Mouse (Mus musculus): ENCODE results near the gene Btbd2. TPM values are rescaled to one million over a fixed set of nuclear protein-coding genes. Genes with fewer than 3 reads are reported as not detected.

Gene Btbd2
- polyA plus RNA-seq, 1 experiment from 2014 or later, result 71.8 TPM

- Histone ChIP-seq H3K4me2 (ENCODE audit: low read length) (no peak overlapping the region), H3K4me1 (ENCODE audit: control insufficient read depth, insufficient read depth, low read length) (no peaks in the 10 kb centered on the region), H3K27ac (ENCODE audit: low read length) (no peak overlapping the region), H3K9ac (ENCODE audit: low read depth, low read length) (no peak overlapping the region), H3K27me3 (ENCODE audit: control insufficient read depth, insufficient read depth, low read depth, low read length) (no peaks in the 10 kb centered on the region), H3K36me3 (ENCODE audit: control insufficient read depth, insufficient read depth, low read length) (peaks cover 50% of the 10 kb centered on the region), H3K4me3 (ENCODE audit: low read depth, low read length) (no peak overlapping the region), H3K9me3 (replicated peaks; ENCODE audit: control insufficient read depth, low read length, poor library complexity, severe bottlenecking) (no peaks in the 10 kb centered on the region)
- ATAC-seq, result no peak
- WGBS, result 96% methylated on average over 10 of the region's 10 CpGs
Measured at GRCm38 (mm10) chr10:80646936-80647335, 9.9 kb downstream of the Btbd2 start.

- Histone ChIP-seq H3K4me2 (ENCODE audit: low read length) (no peak overlapping the region), H3K27ac (ENCODE audit: low read length) (no peak overlapping the region), H3K9ac (ENCODE audit: low read depth, low read length) (no peak overlapping the region), H3K4me1 (ENCODE audit: control insufficient read depth, insufficient read depth, low read length) (no peaks in the 10 kb centered on the region), H3K9me3 (replicated peaks; ENCODE audit: control insufficient read depth, low read length, poor library complexity, severe bottlenecking) (no peaks in the 10 kb centered on the region), H3K36me3 (ENCODE audit: control insufficient read depth, insufficient read depth, low read length) (peaks cover 50% of the 10 kb centered on the region), H3K27me3 (ENCODE audit: control insufficient read depth, insufficient read depth, low read depth, low read length) (no peaks in the 10 kb centered on the region), H3K4me3 (ENCODE audit: low read depth, low read length) (no peak overlapping the region)
- WGBS, result 92% methylated on average over 6 of the region's 6 CpGs
- ATAC-seq, result no peak
Measured at GRCm38 (mm10) chr10:80635345-80635744, 21.5 kb downstream of the Btbd2 start.

GRCm38 (mm10) chr10:80628925-80629324 lies 27.9 kb downstream of the Btbd2 start:
- Histone ChIP-seq H3K9ac (ENCODE audit: low read depth, low read length) (no peak overlapping the region), H3K4me3 (ENCODE audit: low read depth, low read length) (no peak overlapping the region), H3K27me3 (ENCODE audit: control insufficient read depth, insufficient read depth, low read depth, low read length) (no peaks in the 10 kb centered on the region), H3K4me2 (ENCODE audit: low read length) (no peak overlapping the region), H3K27ac (ENCODE audit: low read length) (no peak overlapping the region), H3K4me1 (ENCODE audit: control insufficient read depth, insufficient read depth, low read length) (peaks cover 13% of the 10 kb centered on the region), H3K36me3 (ENCODE audit: control insufficient read depth, insufficient read depth, low read length) (no peaks in the 10 kb centered on the region), H3K9me3 (replicated peaks; ENCODE audit: control insufficient read depth, low read length, poor library complexity, severe bottlenecking) (no peaks in the 10 kb centered on the region)
- WGBS, result 85% methylated on average over 9 of the region's 9 CpGs
- no peak for ATAC-seq

DNA sequence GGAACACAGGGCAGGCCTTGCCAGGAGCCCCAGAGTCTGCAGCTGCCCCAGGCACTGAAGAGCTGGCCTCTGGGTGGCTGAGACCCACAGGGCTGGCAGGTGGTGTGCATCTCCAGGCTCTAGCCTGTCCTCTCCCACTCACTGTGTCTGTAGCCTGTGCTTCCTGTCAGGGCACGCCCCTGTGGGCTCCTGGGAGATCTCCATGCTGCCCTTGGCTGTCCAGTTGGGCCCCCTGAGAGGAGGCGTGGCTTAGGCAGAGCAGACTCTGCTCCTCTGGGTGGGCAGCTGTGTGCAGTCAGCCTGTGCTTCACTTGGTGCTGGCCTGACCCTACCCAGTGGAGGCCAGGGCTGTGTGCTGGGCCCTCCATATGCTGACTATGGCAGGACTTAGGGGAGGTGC lies 29.2 kb downstream of the Btbd2 start:
- H3K9me3 ChIP-seq (replicated peaks; ENCODE audit: control insufficient read depth, low read length, poor library complexity, severe bottlenecking), result no peaks in the 10 kb centered on the region
- H3K27ac ChIP-seq (ENCODE audit: low read length), result no peak overlapping the region
- H3K9ac ChIP-seq (ENCODE audit: low read depth, low read length), result 0 out of 2 replicates have a peak overlapping the region, but pooled peaks have one; percentile 25
- no peaks in the 10 kb centered on the region for H3K27me3 ChIP-seq (ENCODE audit: control insufficient read depth, insufficient read depth, low read depth, low read length)
- H3K4me2 ChIP-seq (ENCODE audit: low read length), result no peak overlapping the region
- no peak overlapping the region for H3K4me3 ChIP-seq (ENCODE audit: low read depth, low read length)
- no peak for ATAC-seq
- H3K36me3 ChIP-seq (ENCODE audit: control insufficient read depth, insufficient read depth, low read length), result no peaks in the 10 kb centered on the region
- peaks cover 20% of the 10 kb centered on the region for H3K4me1 ChIP-seq (ENCODE audit: control insufficient read depth, insufficient read depth, low read length)
- WGBS, result 63% methylated on average over 2 of the region's 2 CpGs

DNA sequence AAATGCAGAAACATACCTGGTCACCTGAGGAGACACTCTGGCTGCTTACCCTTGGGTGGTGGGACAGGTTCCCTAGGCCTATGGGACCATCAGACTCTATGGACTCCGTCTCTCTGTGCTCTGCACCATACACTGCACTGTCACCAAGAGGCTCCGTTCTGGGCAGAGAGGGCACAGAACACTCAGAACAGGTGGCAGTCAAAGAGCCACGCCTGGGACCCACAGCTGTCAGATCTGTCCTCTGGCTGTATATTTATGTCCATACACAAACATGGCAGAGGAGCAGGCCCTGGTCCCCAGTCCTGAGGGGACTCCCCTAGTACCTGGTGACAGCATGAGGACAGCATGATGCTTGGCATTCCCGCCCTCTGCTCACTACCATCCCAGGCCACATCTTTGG lies 31.1 kb downstream of the Btbd2 start:
- 91% methylated on average over 4 of the region's 4 CpGs for WGBS
- Histone ChIP-seq H3K27ac (ENCODE audit: low read length) (no peak overlapping the region), H3K4me3 (ENCODE audit: low read depth, low read length) (no peak overlapping the region), H3K27me3 (ENCODE audit: control insufficient read depth, insufficient read depth, low read depth, low read length) (no peaks in the 10 kb centered on the region), H3K36me3 (ENCODE audit: control insufficient read depth, insufficient read depth, low read length) (no peaks in the 10 kb centered on the region), H3K9me3 (replicated peaks; ENCODE audit: control insufficient read depth, low read length, poor library complexity, severe bottlenecking) (no peaks in the 10 kb centered on the region), H3K4me2 (ENCODE audit: low read length) (no peak overlapping the region), H3K4me1 (ENCODE audit: control insufficient read depth, insufficient read depth, low read length) (peaks cover 24% of the 10 kb centered on the region), H3K9ac (ENCODE audit: low read depth, low read length) (no peak overlapping the region)
- no peak for ATAC-seq

DNA sequence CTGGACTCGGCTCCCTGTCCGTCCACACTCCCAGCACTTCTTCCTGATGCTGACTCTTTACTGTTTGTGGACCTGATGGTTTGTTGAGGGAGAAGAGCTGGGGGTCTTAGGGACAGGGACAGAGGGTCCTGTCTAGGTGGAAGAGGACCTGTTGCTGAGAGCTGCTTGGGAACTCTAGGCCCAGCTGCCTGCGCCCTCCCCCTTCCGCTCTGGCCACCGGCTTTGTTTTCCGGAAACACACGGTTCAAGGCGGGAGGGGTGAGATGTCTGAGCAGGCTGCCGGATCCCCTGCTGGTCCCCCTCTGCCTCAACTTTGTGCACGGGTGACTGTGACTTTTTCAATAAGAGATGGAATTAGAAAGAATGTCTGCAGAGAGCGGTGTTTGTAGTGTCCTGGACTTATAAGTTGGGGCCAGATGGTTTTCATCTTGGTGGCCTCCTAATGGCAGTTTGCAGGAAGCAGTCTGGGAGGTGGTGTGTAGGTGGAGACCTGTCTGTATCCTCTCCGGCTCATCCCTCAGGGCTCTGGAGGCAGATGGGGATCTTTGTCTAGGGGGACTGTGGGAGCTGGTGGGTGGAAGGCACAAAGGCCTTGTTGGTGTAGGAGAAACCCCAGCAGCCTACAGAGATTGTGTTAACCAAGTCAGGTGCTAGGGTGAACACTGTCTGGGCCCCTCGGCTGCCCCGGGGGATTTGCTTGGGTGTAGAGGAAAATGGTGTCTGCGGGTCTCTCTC lies 33.2 kb downstream of the Btbd2 start:
- Histone ChIP-seq H3K9me3 (replicated peaks; ENCODE audit: control insufficient read depth, low read length, poor library complexity, severe bottlenecking) (no peaks in the 10 kb centered on the region), H3K4me3 (ENCODE audit: low read depth, low read length) (peak overlapping the region; percentile 83), H3K9ac (ENCODE audit: low read depth, low read length) (peak overlapping the region; percentile 95), H3K36me3 (ENCODE audit: control insufficient read depth, insufficient read depth, low read length) (no peaks in the 10 kb centered on the region), H3K4me2 (ENCODE audit: low read length) (peak overlapping the region; percentile 59), H3K27me3 (ENCODE audit: control insufficient read depth, insufficient read depth, low read depth, low read length) (no peaks in the 10 kb centered on the region), H3K27ac (ENCODE audit: low read length) (peak overlapping the region; percentile 98; the same call in 1 of the 2 replicates), H3K4me1 (ENCODE audit: control insufficient read depth, insufficient read depth, low read length) (peaks cover 24% of the 10 kb centered on the region)
- ATAC-seq, result no peak
- 17% methylated on average over 15 of the region's 15 CpGs for WGBS

DNA sequence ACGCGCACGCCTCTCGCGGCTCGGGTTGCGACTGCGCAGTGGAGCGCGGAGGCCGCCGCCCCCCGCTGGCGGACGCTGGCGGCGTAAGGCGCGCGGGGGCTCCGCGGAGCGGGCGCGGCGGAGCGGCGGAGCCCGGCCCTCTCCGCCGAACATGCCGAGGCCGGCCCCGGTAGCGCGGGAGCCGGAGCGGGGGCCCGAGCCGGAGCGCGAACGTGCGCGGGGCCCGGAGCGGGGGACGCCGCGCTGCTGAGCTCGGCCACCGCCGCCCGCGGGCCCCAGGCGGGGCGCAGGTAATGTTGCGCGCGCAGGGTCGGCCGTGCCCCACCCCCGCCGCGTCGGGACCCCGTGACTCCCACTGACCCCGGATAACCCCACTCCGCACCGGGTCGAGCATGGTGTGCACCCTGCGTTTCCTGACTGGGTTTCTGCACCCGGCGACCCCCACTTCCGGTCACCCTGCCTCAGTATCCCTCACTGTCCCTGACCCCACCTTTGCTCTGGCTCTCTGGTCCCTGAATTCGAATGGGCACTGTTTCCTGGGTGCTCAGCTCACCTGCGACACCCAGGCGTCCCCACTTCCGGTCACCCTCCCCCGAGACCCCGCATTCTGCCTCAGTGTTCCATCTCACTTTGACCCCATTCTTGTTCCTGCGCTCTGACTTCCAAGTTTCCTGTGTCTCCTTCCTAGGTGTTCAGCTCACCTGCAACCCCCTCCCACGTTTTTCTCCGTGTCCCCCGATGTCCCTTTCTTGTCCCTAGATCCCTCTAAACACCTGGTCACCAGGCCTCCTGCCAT lies 34.0 kb downstream of the Btbd2 start, which contains the start of gene Csnk1g2:
Gene Csnk1g2 (plus strand): TSS at position 178 of the 796 bp plus-strand sequence.
- no peaks in the 10 kb centered on the region for H3K9me3 ChIP-seq (replicated peaks; ENCODE audit: control insufficient read depth, low read length, poor library complexity, severe bottlenecking)
- peak within 1 kb of the TSS; percentile 85 for H3K4me2 ChIP-seq (ENCODE audit: low read length)
- H3K27ac ChIP-seq (ENCODE audit: low read length), result peak within 1 kb of the TSS; percentile 98
- peaks cover 24% of the 10 kb centered on the region for H3K4me1 ChIP-seq (ENCODE audit: control insufficient read depth, insufficient read depth, low read length)
- no peaks in the 10 kb centered on the region for H3K36me3 ChIP-seq (ENCODE audit: control insufficient read depth, insufficient read depth, low read length)
- H3K9ac ChIP-seq (ENCODE audit: low read depth, low read length), result peak within 1 kb of the TSS; percentile 95
- WGBS, result under 1% methylated on average over 64 of the region's 85 CpGs
- peak within 1 kb of the TSS; percentile 83 for H3K4me3 ChIP-seq (ENCODE audit: low read depth, low read length)
- no peaks in the 10 kb centered on the region for H3K27me3 ChIP-seq (ENCODE audit: control insufficient read depth, insufficient read depth, low read depth, low read length)
- ATAC-seq, result peak; percentile 3; the same call in 1 of the 2 replicates

GRCm38 (mm10) chr10:80621940-80622660 lies 34.8 kb downstream of the Btbd2 start:
- Histone ChIP-seq H3K4me3 (ENCODE audit: low read depth, low read length) (peak overlapping the region; percentile 83), H3K27ac (ENCODE audit: low read length) (peak overlapping the region; percentile 98), H3K9me3 (replicated peaks; ENCODE audit: control insufficient read depth, low read length, poor library complexity, severe bottlenecking) (no peaks in the 10 kb centered on the region), H3K4me2 (ENCODE audit: low read length) (peak overlapping the region; percentile 85), H3K27me3 (ENCODE audit: control insufficient read depth, insufficient read depth, low read depth, low read length) (no peaks in the 10 kb centered on the region), H3K9ac (ENCODE audit: low read depth, low read length) (peak overlapping the region; percentile 67), H3K36me3 (ENCODE audit: control insufficient read depth, insufficient read depth, low read length) (no peaks in the 10 kb centered on the region), H3K4me1 (ENCODE audit: control insufficient read depth, insufficient read depth, low read length) (peaks cover 24% of the 10 kb centered on the region)
- WGBS, result under 1% methylated on average over 64 of the region's 64 CpGs
- ATAC-seq, result peak; percentile 96
